Mouse (Mus musculus) spleen, postnatal 4 days (tissue): ENCODE data around the gene Taldo1.
A peak's percentile ranks its signal among the peaks of the same experiment; 100 is the strongest.

Experiments
- DNase-seq, 2 experiments: peaks; one replicate each; pipeline ENCODE4 v3.0.0; 2022; ENCODE audit warnings: low spot score in 2 of 2

Gene Taldo1

DNA sequence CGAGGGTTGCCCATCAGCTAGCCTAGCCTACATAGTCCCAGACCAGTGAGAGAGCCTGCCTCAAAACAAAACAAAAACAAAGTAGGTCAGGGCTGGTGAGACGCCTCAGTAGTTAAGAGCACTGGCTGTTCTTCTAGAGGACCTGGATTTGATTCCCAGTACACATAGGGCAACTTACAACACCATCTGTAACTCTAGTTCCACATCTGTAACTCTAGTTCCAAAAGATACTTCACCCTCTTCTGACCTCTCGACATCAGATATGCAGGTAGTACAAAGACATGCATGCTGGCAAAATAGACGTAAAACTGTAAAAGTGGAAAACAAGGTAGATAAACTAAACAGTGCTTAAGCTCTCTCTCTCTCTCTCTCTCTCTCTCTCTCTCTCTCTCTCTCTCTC lies 31.8 kb downstream of the Taldo1 start:
- DNase-seq, result no peak

DNA sequence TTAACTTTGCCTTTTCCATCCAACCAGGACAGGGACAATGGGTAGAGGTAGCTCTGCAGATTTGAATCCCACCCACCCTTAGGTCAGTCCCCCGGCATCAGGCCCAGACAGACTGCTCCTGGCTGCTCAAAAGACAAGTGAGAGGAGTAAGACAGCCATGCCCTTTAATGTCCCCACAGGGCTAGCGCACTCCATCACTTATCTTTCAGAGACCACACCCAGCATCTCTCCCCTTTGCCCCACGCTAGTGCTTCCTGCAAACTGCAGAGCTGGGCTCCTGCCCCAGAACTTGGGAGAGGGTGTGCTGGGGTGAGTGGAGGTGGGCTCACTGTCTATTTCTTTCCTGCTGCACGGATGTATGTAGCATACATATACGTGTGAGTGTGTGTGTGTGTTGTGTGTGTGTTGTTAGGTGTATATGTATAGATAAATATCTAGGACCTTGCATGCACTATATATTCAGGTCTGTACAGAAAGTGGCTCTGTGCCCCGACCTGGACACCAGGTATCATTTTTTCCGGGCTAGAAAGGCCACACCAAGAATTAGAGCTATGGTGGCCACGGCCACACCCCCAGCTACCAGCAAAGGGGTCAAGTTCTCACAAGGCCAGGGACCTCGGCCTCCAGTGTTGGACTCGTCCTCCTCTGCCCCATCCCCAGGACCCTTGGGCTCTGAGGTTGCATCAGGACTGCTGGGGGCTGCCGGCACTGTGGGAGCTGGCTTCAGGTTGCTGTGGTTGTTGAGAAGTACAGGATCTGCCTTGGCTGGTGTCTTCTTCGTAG lies 35.1 kb downstream of the Taldo1 start:
- peak in 1 of 2 experiments; percentile 11 for DNase-seq

DNA sequence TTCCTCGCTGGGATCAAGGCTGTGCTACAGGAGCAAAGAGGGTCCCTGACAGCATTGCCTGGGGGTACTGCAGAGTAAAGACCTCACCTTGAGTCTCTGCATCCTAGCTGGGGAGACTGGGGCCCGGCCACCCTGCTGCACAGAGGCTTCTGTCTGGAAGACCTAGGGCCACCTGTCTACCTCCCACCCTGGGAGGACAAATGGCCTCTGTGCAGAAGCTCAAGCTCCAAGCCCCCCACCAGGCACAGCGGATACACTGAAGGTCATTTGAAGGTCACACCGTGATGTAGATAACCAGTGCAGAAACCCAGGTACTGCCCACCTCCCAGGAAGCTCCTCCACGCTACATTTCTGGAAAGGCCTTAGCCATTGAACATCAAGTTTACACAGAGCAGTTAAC lies 36.7 kb downstream of the Taldo1 start:
- no peak for DNase-seq

DNA sequence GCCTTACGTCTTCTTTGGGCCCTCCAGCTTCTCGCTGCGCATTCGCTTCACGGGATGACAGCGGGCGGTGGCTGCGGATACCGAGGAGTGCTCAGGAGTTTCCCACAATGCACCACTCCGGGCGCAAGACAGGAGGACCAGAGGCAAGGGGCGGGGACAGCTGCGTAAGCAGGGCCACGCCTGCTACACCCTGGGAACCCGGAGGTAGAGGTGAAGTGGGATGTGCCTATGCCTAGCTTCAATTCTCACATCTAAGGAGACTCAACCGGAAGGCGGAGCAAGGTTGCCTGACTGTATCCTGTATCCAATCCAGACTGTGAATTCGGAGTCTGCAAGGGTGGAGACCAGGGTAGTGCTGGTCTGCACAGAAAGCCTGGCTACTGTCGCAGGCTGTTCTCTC lies 37.3 kb downstream of the Taldo1 start, which contains the start of gene Cend1:
Gene Cend1 (minus strand): TSS at position 182 of the 400 bp plus-strand sequence.
- DNase-seq, result peak; percentile 18 to 65

DNA sequence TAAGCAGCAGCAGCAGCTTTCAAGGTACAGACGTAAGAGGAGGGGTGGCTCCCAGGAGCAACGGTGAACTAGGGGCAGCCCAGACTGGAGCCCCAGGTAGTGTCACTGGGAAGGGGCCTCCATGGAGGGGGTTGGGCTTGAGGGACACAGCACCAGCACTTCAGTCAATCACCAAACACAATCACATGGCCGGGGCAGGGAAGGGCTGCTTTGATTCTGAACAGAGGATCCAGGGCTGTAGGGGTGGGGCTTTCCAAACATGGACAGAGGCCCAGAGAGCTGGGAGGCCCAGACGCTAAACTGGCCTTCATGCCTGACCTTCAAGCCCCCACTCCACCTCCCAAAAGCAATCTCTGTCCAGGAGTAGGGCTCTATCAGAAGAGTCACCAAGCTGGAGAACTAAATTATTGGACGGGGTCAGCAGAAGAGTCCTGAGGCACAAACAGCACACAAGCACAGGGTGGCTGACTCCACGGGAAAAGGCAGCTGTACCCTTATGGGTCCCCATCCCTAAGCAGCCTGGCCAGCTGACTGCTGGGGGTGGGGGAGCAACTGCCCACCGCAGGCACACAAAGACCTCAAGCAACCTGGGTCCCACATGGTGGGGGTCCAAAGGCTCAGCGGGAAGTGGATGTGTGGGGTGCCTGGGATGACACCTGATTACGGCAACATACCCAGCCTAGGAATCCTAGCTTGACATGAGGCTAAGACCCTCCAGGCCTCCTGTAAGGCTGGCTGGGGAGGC lies 38.0 kb downstream of the Taldo1 start:
- DNase-seq, result no peak

DNA sequence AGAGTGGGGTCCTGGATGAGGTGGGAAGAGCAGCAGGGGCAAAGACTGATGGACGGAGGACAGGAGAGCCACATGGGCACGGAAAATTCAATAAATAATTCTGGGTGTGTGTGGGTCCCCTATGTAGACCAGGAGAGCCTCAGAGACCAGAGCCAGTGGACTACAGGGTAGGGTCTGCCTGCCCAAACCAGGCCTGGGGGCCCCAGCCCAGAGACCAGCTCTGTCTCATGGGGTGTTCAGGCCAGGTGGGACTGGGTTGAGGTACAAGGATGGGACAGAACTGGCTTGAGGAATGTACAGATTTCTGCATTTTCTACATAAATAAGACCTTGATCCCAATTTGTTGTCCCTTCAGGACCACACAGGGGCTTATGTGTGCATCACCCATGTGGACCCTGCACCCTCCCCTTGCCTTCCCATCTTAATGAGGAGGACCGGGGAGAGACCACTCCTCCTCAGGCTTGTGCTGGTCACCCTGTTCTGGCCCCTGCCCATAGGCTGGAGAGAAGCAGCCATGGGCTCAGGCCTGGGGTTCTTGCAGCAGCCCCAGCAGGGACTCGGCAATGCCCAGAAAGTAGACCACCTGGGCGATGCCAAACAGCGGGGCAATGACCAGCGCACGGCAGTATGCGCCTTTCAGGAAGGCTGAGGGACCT lies 38.7 kb downstream of the Taldo1 start:
- DNase-seq, result no peak

DNA sequence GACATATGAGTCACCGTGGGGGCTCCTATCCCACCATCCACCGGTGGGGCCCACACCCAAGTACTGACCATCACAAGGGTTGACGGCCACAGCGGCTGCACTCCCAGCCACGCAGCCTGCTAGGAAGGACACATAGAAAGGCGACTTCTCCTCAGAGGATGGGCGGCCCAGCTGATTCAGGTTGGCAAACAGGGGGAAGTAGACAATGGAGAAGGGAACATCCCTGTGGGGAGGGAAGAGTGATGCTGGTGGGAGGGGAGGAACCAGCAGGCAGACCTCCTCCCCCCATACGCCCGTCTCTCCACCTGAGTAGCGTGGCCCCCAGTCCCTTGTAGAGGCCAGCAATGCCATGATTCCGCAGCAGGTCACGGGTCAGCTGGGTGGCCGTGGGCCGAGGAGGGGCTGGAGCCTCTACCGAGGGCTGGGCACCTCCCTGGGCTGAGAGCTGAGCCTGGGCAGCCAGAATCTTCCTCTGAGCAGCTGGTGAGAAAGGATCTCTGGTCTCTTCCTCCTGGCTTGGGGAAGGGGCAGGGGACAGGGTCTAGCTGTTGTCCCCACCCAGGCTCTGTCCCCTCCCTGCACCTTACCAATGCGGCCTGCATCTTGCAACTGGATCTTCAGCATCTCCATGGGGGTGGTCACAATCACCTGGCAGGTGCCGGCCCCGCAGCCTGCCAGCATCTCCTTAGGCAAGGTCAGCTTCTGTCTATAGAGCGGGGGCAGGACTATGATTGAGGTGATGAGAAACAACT lies 39.6 kb downstream of the Taldo1 start:
- DNase-seq, result peak in 1 of 2 experiments; percentile 67

DNA sequence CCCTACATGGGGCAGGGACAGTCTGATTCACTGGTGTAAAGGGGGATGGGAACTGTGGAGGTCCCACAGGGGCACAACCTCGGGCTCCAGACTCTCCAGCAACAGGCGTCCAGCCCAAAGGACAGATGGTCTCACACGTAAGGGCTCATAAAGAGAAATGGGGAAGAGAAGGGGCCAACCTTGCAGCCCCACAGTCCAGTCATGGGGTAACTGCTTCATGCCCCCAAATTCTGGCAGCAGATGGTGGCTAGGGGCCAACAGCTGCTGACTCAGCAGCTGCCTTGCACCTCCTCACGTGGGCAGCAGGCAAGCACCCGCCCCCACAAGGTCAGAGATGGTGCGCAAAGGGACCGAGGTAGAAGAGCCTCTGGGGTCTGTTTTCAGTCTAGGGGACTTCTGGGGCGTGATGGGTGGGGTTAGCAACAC lies 40.2 kb downstream of the Taldo1 start:
- peak in 1 of 2 experiments; percentile 60 for DNase-seq

DNA sequence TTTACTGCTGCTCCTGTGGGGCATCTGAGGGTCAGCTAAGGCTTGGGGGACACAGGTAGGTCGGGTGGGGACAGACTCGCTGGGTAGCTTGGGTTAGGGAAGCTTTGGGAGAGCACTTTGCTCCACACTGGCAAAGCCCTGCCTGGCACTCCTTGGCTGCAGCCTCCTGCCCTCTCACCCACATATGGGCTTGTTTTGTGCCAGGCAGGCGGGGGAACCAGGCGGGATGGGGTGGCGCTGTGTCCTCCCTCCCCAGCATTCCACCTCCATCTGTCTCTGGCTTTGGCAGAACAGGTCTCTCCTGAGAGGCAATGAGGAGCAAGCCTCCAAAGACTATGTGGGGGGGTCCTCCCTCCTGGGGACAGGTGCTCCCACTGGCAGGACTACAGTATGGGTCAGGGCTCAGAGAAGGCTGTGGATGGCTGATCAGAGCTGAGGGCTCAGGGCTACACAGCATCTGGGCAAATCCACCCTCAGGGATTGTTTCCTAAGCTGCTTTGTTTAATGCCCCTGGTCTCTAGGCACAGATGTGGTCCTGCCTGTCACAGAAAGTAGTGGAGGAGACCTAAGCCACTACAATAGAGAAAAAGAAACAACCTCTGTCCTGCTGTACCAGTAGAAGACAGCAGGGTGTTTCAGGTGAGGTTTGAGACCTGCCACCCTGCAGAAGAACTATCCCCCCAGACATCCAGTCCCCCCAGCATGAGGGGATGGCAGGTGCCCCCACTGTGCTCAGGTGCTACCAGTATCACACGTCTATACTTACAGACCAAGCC lies 40.9 kb downstream of the Taldo1 start:
- no peak for DNase-seq

DNA sequence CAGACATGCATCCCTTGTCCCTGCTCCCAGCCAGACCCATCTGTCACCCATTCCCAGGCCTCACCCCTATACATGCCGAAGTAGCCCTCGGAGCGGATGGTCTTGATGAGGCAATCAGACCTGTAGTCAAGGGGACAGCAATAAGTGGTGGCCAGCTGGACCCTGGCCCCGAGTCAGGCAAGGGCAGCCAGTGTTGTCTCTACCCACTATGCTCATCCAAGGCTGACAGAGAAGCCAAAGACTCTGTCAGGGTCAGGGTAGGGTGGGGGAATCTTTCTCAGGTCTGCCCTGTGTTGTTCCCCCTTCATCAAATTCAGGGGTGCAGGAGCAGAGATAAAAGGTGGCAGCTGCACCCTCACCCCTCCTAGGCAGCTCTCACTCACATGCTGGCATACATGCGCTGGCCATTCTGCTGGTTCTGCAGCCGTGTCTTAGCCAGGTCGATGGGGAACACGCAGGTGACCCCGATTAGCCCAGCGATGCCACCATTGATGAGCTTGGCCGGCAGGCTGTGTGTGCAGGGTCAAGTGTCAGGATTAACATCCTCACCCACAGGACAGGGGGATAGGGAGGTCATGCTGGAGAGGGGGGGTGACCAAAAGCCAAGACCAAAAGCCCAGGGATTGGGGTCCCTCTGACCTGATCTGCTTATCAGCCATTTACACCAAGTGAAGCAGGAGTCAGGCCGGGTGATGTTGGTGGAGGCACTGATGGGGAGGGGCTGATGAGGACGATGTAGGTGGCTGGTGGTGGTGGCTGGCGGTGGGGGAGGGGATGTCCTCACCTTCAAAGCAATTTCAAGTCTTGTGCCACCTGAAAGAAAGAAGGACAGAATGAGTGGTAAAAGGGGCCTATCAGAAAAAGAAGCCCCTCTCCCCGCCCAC lies 41.8 kb downstream of the Taldo1 start:
- DNase-seq, result peak in 1 of 2 experiments; percentile 64

DNA sequence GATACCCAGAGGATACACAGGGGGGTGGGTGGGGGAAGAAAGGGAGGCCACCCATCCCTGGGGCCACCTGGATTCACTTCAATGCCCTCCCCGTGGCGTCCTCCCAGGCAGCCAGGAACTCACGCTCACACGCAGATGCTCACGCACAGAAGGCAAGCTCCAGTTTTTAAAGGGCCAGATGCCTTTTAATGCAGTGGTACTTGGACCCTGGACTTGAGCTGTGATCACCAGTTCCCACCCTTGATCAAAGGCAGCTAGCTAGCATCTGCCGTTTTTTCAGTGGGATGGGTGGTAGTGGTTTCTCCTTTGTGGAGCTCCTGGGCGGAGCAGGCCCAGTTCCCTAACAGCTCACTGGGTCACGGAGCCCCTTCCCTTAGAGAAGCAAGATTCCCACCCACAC lies 42.5 kb downstream of the Taldo1 start:
- peak in 1 of 2 experiments; percentile 62 for DNase-seq

DNA sequence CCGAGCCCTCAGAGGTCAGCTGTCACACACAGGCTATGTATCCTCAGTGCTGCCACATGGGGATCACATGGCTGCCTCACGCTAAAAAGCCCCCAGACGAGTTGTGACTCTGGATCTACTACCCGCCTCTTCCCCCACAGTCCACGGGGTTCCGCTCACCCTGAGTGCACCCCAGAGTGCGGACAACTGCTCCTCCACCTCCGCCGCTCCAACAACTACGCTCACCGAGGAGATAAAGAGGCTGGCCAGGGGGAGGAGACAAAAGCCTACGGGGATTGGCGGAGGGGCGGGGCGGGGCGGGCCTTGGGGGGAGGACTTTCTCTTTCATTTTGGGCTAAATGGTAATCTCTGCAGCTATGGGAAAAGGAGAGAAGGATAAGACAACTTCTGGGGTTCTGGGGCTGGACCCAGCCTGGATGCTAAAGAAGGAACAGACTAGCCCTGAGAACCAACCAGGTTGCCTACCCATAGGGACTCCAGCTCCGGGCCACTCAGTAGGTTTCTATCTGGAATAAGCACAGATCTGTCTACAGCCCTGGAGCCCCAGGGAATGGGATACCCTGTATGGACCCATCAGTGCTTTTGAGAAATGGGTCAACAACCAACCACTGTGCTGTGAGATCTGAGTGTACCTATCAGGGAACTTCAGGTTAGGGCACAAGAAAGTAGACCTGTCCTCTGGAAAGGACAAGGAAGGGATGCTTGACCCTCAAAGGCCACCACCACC lies 43.3 kb downstream of the Taldo1 start:
- DNase-seq, result peak; percentile 71 to 80

DNA sequence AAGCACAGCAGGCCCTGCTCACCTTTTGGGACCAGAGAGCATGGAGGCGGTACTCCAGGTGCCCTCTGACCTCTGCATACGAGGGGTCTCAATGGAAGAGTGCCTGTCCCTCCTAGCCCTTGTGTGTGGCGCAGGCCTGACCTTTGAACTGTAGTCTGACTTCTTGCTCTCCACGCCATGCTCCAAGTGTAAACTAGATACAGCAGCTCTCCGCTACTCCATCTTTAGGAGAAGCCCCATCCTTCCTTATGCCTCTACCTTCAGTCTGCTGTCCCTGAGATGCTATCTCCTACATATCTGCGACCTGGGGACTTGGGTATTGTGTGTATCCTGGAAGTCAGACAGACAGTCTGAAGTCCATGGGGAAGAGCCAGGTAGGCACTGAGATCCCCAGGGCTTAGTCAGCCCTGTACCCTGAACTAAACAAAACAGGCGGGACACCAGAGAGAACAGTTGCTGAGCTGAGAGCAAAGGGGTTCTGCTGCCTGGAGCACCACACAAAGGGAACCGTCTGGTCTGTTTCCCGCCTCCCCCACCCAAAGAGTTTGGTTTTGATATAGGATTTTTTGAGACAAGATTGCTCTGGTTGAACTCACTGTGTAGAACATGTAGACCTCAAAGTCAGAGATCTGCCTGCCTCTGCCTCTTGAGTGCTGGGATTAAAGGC lies 44.0 kb downstream of the Taldo1 start:
- DNase-seq, result peak in 1 of 2 experiments; percentile 62

DNA sequence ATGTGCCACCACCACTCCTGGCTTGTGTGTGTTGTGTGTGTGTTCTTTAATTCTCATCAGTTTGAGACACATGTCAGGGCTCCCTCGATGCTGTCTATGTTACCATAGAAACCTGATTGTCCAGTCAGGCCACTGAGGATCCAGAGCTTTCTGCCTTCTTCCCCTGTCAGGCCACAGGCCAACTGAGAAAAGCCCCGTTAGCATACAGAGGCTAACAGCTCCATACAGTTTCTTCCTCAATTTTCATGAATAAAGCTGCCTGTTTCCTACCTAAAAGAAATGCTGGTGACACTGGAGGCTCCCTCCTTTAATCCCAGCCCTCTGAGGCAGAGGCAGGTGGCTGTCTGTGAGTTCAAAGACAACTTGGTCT lies 44.5 kb downstream of the Taldo1 start:
- no peak for DNase-seq

DNA sequence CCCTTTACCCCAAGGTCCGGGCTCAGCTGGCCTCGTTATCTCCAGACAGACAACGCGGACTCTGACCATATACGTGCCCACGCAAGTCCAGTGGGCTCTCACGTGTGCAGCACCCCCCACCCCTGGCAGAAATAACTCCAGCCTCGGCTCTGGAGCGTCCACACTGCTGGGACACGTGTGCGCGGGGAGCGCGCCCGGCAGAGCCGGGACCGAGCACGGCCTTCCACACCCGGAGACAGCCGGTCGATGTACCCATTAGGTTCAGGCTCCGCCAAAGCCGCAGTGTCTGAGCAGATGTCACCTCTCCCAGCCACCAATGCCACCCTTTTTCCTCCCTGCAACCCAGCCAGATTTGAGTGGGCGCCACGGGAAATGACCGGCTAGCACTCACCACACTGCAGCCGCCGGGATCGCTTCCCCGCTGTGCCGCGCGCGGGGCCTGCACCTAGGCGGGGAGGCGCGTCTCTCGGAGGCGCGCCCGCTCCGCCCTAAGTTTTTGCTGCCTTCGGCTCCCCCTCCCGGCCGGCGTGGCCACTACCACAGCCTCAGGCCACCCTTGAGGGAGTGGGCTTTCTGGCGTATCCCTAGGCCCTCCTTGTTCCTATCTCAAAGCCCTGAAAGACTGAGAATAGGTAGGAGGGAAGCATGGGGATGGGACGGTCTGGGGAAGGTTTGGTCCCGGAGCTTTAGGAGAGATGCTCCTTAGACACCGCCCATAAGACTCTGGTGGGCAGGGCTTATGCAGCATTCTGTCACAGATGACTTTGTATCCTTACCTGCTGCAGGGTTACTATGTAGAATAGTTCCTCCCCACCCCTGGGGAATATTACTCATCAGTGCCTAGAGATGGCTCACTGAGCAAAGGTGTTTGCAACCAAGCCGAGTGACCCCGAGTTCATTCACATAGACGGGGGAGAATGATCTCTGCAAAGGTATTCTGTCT lies 45.5 kb downstream of the Taldo1 start, which contains the start of gene Slc25a22:
Gene Slc25a22 (minus strand): TSS at position 715 of the 943 bp plus-strand sequence.
- DNase-seq, result peak; percentile 81 to 93

DNA sequence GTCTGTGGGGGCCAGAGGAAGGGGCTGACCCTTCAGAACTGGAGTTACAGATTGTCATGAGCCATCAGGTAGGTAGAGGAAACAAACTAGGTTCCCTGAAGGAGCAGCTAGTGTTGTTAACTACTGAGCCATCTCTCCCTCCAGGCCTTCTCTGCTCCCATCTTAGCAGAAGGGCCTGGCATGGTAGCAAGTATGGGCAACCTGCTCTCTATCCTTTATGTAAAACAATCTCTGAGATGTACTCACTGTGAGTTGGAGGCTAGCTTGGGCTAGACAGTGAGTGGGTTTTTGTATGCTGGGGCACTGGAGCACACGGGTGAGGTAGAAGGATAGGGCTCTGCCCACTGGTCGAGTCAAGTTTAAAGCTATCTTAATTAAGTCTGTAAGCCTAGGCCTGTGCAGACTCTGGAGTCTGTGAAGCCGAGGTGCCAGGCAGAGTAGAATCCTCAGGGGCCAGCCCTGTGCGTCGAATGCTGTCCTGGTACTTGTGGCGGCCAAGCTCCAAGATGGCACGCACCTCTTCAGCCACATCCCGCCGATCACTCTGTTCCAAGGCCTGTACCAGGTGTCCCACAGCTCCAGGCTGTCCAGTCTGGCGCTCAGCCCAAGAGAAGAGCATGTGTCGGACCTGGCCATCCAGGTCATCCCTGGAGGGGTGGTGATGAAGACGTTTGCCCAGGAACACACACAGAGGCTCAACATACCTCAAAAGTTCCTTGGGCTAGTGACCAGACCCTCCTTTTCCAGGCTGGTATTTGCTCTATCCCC lies 46.4 kb downstream of the Taldo1 start:
- peak in 1 of 2 experiments; percentile 62 for DNase-seq
